Mouse (Mus musculus): ENCODE results near the gene Zfc3h1.

Zfc3h1 gene

GRCm38 (mm10) chr10:115384221-115385017 lies at the start of gene Zfc3h1, which contains the start of gene Thap2:
Zfc3h1 (plus strand) TSS chr10:115384959.
Thap2 (minus strand) TSS chr10:115384443.
- peak; percentile 99 for DNase-seq

- no peak for DNase-seq
These were observed 47.9 kb upstream of the Zfc3h1 start for GRCm38 (mm10) chr10:115336901-115337300.

- no peak for DNase-seq
These were observed 44.9 kb upstream of the Zfc3h1 start for GRCm38 (mm10) chr10:115339820-115340328.

- DNase-seq = no peak
These were observed 41.9 kb upstream of the Zfc3h1 start for GRCm38 (mm10) chr10:115342771-115343425.

- DNase-seq = no peak
These were observed 38.3 kb upstream of the Zfc3h1 start for GRCm38 (mm10) chr10:115346444-115346843.

GRCm38 (mm10) chr10:115348131-115348530 lies 36.6 kb upstream of the Zfc3h1 start:
- DNase-seq = no peak

- DNase-seq = no peak
These were observed 35.7 kb upstream of the Zfc3h1 start for GRCm38 (mm10) chr10:115349029-115349428.

GRCm38 (mm10) chr10:115349509-115349908 lies 35.2 kb upstream of the Zfc3h1 start:
- no peak for DNase-seq

GRCm38 (mm10) chr10:115350810-115351397 lies 33.9 kb upstream of the Zfc3h1 start:
- DNase-seq = no peak

GRCm38 (mm10) chr10:115354553-115354952 lies 30.2 kb upstream of the Zfc3h1 start:
- no peak for DNase-seq

GRCm38 (mm10) chr10:115355016-115355415 lies 29.7 kb upstream of the Zfc3h1 start:
- no peak for DNase-seq

GRCm38 (mm10) chr10:115356106-115356505 lies 28.7 kb upstream of the Zfc3h1 start:
- DNase-seq = no peak

- DNase-seq = no peak
These were observed 26.4 kb upstream of the Zfc3h1 start for GRCm38 (mm10) chr10:115358216-115358919.

GRCm38 (mm10) chr10:115359066-115359465 lies 25.7 kb upstream of the Zfc3h1 start:
- no peak for DNase-seq

GRCm38 (mm10) chr10:115361840-115362622 lies 22.7 kb upstream of the Zfc3h1 start, which contains the start of gene Tmem19:
Tmem19 (minus strand) TSS chr10:115362501.
- DNase-seq = peak; percentile 98

- no peak for DNase-seq
These were observed 22.2 kb upstream of the Zfc3h1 start for GRCm38 (mm10) chr10:115362623-115362964.

GRCm38 (mm10) chr10:115363151-115363550 lies 21.6 kb upstream of the Zfc3h1 start:
- no peak for DNase-seq

GRCm38 (mm10) chr10:115381506-115382084 lies 3.2 kb upstream of the Zfc3h1 start:
- no peak for DNase-seq

- no peak for DNase-seq
These were observed 1.7 kb upstream of the Zfc3h1 start for GRCm38 (mm10) chr10:115382846-115383643.

GRCm38 (mm10) chr10:115383644-115384220 lies 1.0 kb upstream of the Zfc3h1 start:
- DNase-seq = no peak

Measured in lung, postnatal 10 days (tissue).